Mouse (Mus musculus) splenic B cell, adult 2 months (primary cell): ENCODE data around the gene Otop3.

Experiments
- DNase-seq: peaks from one replicate; pipeline ENCODE4 v3.0.0-alpha.2; 2011; ENCODE audit warnings: low read depth, low spot score
- H3K27me3 ChIP-seq: 2 replicates; pipeline ENCODE4 v1.6.1; 2012; ENCODE audit warnings: mild to moderate bottlenecking, low read length, moderate library complexity, mixed read lengths; ENCODE audit not compliant: control insufficient read depth, poor library complexity, insufficient read depth, severe bottlenecking
- H3K36me3 ChIP-seq: 2 replicates; pipeline ENCODE4 v1.6.1; 2012; ENCODE audit warnings: mild to moderate bottlenecking, low read length, moderate library complexity, mixed read lengths; ENCODE audit not compliant: control insufficient read depth, poor library complexity, insufficient read depth, severe bottlenecking

The Otop3 gene

DNA sequence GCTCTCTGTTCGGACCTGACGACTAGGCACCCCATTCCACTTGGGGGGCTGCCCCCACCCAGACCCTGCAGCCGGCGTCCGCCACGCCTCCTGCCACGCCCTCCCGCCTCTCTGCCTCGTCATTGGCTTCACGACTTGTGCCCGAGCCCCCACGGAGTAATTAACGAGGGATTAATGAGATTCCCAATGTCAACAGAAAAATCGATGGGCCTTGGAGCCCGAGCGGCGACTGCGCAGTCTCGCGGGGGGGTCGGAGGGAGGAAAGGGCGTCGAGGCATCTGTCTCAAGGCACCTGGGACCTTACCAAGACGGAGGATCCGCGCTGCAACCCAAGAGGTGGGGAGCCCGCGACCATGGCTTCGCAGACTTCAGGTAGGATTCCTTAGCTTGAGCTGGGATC, at the start of gene Otop3:
Gene Otop3 (plus strand): TSS at position 201 of the 400 bp plus-strand sequence.
- H3K36me3 ChIP-seq, result no peaks in the 10 kb centered on the region
- DNase-seq, result no peak
- H3K27me3 ChIP-seq, result no peaks in the 10 kb centered on the region

DNA sequence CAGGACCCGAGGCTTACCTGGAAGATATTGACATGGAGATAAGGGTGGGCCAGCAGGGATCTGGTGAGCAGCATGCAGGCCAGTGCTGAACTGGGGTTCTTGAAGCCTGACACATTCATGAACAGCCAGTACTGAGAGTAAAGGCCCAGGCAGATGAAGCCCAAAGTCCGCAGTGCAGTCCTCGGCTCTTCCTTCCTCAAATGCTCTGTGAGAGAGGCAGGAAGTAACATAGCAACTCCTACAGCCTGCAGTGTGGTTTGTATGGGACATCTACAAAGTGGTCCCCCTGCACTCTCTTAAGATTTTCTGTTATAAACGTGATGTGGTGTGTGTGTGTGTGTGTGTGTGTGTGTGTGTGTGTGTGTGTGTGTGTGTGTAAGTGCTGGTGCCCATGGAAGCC, 49.2 kb upstream of the Otop3 start:
- no peaks in the 10 kb centered on the region for H3K36me3 ChIP-seq
- no peak for DNase-seq
- H3K27me3 ChIP-seq, result no peaks in the 10 kb centered on the region

DNA sequence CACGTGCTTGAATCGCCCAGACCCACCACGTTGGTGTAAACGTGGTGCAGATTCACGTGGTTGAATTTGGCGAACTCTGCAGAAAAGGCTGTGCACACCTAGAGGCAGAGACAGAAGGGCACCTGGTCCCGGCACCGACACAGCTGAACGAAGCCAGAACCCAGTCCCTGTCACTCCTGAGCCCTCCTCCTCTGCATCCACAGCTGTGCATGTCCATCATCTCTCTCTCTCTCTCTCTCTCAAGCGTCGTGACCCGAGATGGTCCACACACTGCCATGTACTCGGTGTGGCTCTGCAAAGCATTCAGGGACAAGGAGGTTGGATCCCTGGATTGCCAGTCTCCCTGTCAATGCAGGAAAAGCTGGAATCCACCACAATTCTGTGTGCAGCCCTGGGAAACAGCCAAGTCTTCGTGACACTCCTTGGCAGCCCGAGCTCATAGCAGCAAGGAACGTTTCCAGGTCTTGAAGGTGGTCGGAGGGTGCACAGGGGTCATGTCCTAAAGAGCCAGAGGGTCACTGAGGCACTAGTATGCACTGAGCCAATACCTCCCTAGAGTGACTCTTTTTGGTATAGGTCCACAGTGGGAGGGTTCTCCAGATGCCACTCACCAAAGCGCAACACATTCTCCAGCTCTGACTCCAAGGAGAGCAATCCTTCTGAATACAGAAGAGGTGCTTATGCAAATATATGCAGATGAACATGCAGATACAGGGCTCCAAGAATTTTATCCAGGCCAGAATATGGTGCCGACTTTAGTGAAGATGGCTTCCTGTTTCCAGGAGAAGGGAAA, 48.1 kb upstream of the Otop3 start:
- Histone ChIP-seq H3K27me3 (no peaks in the 10 kb centered on the region), H3K36me3 (no peaks in the 10 kb centered on the region)
- DNase-seq, result no peak

DNA sequence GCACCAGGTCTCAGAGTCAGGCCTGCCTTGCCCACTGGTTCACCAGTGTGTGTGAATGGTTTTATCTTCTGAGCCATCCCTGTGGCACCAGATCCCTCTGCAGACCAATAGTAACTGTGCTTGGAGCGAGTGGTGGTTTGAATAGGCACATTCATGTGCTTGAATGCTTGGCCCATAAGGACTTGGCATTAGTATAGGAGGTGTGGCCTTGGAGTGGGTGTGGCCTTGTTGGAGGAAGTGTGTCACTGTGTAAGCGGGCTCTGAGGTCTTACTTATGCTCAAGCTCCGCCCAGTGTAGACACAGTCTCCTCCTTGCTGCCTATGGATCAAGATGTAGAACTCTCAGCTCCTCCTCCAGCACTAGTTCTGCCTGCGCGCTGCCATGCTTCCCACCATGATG, 47.1 kb upstream of the Otop3 start:
- H3K27me3 ChIP-seq, result no peaks in the 10 kb centered on the region
- DNase-seq, result no peak
- no peaks in the 10 kb centered on the region for H3K36me3 ChIP-seq

DNA sequence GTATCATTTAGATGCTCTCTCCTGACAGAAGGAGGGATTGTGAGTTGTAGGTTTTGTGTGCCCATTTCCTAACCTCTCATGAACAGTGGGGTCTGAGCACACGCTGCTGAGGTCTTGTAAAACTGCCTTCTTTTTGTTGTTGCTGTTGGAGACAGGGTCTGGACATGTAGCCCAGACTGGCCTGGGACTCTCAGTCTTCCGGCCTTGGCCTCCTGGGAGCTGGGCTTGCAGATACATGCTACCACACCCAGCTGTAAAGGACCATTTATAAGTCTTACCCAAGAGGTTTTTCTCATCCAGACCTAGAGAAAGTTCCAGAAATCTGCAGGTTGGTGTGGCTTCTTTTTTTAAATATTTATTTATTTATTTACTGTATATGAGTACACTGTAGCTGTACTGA, 46.2 kb upstream of the Otop3 start:
- Histone ChIP-seq H3K27me3 (no peaks in the 10 kb centered on the region), H3K36me3 (no peaks in the 10 kb centered on the region)
- DNase-seq, result no peak

DNA sequence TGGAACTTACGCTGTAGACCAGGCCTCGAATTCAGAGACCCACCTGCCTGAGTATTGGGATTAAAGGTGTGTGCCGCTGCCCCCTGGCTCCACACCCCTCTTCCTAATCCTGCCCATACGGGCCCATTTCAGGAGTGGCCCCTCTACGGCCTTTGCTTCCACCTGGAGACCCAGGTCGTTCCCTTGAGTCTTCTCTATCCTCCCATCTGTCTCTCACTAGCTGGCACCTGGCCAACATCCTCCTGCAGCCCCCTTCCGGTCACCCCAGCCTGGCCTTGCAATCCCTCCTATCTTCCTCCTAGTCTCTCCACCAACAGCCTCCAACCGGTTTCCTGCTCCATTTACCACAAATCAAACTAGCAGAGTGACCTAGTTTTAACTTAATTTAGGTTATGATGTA, 44.6 kb upstream of the Otop3 start:
- Histone ChIP-seq H3K36me3 (no peaks in the 10 kb centered on the region), H3K27me3 (no peaks in the 10 kb centered on the region)
- DNase-seq, result no peak

DNA sequence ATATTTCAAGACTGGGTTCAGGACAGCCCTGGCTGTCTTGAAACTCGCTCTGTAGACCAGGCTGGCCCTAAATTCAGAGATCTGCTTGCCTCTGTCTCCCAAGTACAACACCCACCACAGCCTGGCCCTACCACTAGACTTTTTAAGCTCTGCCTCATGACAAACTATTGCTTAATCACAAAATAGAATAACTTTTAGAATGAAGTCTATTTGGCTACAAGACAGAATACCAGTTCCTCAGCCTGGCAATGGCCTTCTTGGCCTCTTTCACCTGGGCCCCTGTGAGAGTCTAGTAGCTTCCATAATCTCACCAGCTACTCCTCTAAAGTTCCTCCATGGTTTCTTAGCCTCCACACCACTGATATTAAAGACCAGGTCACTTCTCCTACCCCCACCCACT, 44.2 kb upstream of the Otop3 start:
- Histone ChIP-seq H3K36me3 (no peaks in the 10 kb centered on the region), H3K27me3 (no peaks in the 10 kb centered on the region)
- DNase-seq, result no peak

DNA sequence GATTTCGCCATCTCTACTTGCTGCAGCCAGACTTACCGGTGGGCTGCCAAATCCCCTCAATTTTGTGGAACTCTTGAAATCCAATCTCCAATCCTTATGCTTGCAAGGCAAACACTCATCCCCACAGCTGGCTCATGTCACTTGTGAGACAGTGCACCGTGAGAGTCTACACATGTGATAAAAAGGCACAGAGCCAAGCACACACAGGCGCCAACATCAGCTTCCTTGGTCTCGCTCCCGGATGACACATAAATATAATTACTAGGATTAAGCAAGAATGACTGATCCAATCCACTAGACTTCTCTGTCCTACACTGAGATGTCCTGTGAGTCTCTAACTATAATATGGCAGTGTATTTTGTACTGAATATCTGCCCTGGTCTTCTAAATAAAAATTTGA, 43.6 kb upstream of the Otop3 start:
- Histone ChIP-seq H3K27me3 (no peaks in the 10 kb centered on the region), H3K36me3 (no peaks in the 10 kb centered on the region)
- no peak for DNase-seq

DNA sequence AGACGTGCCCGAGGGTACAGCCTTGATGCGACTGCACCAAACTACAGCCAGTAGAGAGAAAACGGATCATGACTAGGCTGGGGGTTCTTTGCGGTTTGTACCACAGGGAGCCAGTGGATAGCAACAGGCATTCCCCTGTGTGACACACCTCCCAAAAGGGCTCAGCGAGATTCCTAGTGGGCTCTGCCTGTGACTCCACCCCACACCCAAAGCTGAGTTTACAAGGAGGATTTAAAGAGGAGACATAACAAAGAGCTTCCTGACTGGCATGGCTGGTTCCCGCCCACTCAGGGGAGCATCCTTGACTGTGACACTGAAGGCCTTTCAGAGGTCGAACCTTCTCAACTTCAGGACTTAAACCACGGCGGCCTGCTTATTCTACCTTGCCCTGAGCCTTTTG, 43.0 kb upstream of the Otop3 start:
- Histone ChIP-seq H3K36me3 (no peaks in the 10 kb centered on the region), H3K27me3 (no peaks in the 10 kb centered on the region)
- no peak for DNase-seq

DNA sequence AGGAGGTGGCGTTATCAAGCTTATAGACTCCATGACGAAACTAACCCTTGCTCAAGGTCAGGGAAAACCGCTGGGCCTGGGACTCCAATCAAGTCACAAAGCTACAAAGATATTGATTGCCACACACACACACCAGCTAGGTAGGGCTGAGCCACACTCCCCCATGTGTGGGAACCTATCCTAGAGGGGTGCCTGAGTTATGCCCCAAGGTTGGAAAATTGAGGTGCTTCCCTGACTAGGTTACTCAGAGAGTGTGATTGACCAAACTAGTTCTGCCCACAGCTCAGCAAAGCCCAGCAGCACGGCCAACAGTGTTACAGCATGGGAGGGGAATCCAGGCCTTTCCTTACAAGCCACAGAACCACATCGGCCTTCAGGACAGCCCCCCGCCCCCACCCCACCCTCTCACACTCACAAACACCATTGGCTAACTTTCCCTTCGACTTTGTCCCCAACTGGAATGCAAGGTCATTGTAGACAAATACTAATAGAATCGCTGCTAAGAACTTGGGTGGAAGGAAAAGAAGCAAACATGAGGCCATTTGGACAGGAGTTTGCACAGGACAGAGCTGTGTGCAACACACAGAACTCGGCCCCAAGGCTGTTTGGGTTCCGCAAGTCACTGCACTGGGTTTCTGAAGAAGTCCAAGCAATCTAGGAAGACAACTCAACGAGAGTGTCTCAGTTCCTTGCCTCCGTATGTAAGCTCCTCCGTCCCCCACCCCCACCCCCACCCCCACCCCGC, 41.7 kb upstream of the Otop3 start:
- Histone ChIP-seq H3K27me3 (no peaks in the 10 kb centered on the region), H3K36me3 (no peaks in the 10 kb centered on the region)
- DNase-seq, result no peak

DNA sequence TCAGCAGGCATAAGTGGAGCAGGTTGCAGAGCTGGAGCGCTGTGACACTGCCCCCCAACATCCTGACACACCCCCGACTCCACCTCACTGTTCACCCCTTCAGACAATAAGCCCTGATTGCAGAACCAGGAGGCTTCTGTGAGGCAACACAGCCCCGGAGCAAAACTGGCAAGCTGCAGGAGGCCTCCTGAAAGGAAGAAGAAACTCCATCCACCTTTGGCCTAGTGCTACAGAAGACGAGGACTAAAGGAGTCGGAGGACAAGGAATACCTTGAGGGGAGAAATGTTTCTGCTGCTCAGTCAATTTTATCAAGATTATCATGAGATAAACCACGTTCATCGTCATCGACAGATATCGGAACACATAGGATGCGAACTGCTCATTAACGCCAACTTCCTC, 38.6 kb upstream of the Otop3 start:
- Histone ChIP-seq H3K36me3 (no peaks in the 10 kb centered on the region), H3K27me3 (no peaks in the 10 kb centered on the region; the same call in 1 of the 2 replicates)
- no peak for DNase-seq

DNA sequence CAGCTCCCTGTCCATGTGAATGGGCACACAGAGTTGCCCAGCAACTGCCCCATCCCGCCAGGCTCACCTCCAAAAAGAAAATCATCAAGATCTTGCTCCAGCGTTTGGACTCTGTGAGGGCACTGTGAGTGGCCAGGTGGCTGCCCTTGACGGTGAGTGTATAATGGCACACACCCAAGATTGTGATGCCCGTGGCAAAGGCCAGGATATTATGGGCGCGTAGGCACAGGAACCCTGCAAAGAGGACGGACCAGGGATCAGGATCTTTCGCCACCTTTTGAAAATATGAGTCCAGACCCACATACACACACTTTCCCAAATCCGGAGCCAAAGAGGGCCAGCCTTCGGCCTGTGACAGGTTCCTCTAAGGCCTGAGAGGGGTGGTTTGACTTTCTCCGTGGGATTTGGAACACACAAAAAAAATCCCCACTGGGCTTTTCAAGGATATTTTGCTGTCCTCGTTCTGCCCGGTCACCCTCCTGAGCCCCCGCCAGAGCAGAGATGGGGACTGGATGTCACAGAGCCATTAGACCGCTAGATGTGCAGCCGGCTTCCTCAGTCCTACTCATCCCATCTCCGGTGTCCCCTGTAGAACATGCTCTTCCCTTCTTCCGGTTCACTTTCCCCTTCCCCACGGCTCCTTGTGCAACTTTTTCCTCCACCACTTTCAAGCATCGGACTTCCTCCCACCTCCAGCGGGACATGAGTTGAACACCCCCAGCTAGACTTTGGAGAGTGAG, 37.9 kb upstream of the Otop3 start:
- H3K27me3 ChIP-seq, result no peaks in the 10 kb centered on the region; the same call in 1 of the 2 replicates
- no peaks in the 10 kb centered on the region for H3K36me3 ChIP-seq
- no peak for DNase-seq

DNA sequence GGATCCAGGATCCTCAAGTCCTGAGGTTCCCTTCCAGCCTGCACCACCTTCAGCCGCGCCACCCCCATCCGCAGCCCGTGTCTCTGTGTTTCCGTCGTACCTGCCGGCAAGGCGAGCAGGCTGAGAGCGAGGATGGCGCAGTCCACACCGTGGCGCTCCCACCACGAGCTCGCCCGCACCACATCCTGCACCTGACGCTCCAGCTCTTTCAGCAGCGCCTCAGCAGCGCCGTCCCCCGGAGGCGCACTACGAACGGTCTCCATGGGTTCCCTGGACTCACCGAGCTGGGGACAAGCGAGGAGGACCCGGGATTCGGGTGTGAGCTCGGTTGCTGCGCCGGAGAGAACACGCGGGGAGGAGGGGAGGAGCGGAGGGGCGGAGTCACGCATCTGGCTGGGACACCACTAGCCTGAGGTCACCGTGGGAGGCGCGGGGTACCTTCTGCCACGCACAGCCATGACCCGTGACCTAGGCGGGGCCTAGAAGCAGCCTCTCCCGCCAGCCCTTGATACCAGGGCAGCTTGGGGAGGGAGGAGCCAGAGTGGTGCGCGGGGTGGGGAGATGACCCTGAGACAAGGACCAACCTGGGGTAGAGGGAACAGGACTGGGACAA, 37.2 kb upstream of the Otop3 start, which contains the start of gene Fads6:
Gene Fads6 (minus strand): TSS at position 450 of the 613 bp plus-strand sequence.
- H3K36me3 ChIP-seq, result no peaks in the 10 kb centered on the region
- H3K27me3 ChIP-seq, result no peaks in the 10 kb centered on the region; the same call in 1 of the 2 replicates
- peak; percentile 53 for DNase-seq

DNA sequence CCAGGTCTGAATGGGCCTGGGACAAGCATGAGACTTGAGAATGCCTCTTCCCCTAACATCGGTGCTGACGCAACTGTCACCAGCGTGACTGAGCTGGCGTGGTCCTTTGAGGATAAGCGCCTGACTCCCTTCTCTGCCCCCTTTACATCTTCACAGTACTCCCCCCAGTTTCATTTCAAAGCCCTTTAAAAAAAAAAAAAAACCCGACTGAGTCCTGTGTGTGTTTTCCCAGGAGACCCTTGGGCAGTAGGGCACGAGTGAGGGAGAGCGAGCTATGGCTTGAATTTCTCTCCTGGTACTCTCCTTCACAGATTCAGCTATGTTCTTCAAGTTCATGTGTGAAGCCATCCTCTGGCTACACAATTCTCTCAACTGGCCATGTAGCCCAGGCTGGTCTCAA, 36.4 kb upstream of the Otop3 start:
- DNase-seq, result no peak
- H3K27me3 ChIP-seq, result no peaks in the 10 kb centered on the region; the same call in 1 of the 2 replicates
- no peaks in the 10 kb centered on the region for H3K36me3 ChIP-seq
